Mouse (Mus musculus): Measurements from ENCODE around the gene Alkbh1. TPM values are rescaled to one million over a fixed set of nuclear protein-coding genes. Genes with fewer than 3 reads are reported as not detected.
"Not testable (repeated sequence)": the region's sequence is repeated elsewhere in the genome, so short reads cannot be mapped to it uniquely, and the experiment has no call there.

Gene Alkbh1
- polyA plus RNA-seq (2012; ENCODE audit: insufficient read depth, insufficient read length, missing spikeins): 3.7 and 4.3 TPM in 2 replicates

DNA sequence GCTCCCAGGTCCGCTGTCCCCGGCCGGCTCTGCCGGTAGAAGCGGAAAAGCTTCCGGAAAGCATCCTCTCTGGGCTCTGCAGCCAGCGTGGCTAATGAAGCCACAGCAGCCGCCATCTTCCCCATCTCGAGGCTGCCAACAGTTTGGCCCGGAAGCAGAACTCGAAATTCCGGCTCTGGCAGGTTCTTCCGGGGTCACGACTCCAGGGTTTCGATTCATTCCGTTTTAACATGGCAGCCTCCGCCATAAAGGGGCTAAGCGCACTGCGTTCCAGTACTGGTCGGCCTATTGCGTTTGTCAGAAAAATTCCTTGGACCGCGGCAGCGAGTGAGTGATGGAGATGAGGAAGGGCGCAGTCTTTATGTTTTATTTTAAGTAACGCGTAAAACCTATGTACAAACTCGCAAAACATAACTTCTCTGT lies at the start of gene Alkbh1, which contains the start of gene Slirp:
Gene Alkbh1 (minus strand): TSS at position 318 of the 423 bp plus-strand sequence.
Gene Slirp (plus strand): TSS at position 197 of the 423 bp plus-strand sequence.
- peak within 1 kb of the TSS; percentile 75 for H3K4me3 ChIP-seq (ENCODE audit: insufficient read depth, low read depth, low read length)
- peaks cover 3% of the 10 kb centered on the region; the same call in 1 of the 2 replicates for H3K4me1 ChIP-seq (ENCODE audit: control insufficient read depth, insufficient read depth, insufficient read length, low read length)
- H3K27ac ChIP-seq (replicated peaks; ENCODE audit: low read depth, low read length): 0 out of 2 replicates have a peak within 1 kb of the TSS, but pooled peaks have one; percentile 40

DNA sequence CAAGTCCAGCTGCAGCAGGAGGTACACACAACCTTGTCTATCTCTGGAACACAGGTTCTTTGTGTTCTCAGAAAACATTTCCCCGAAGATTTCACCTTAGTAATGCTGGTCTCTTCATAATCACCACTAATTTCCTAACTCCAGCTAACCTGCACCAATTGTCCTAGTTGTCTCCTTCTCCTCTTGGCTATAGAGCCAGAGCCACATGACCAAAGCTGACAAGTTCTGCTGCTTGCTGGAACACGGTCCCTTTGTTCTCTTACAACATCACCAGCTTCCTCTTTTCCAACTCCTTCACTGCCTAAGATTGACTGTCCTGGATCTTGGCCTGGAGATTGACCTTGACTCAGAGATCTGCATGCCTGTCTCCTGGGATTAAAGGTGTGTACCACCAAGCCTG lies 44.9 kb upstream of the Alkbh1 start:
- not testable (repeated sequence) for H3K4me1 ChIP-seq (ENCODE audit: control insufficient read depth, insufficient read depth, insufficient read length, low read length); H3K27ac ChIP-seq (replicated peaks; ENCODE audit: low read depth, low read length); H3K4me3 ChIP-seq (ENCODE audit: insufficient read depth, low read depth, low read length)

DNA sequence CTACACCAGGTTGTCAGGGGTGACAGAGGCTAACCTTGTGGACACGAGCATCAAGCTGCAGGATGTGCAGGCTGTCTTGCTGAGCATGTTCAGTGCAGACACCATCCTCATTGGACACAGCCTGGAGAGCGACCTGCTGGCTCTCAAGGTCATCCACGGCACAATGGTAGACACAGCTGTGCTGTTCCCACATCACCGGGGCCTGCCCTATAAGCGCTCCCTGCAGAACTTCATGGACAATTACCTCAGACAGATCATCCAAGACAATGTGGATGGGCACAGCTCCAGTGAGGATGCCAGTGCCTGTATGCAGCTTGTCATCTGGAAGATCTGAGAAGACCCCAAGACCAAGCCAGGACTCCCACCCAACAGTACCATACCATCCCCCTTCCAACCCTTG lies 38.7 kb upstream of the Alkbh1 start:
- not testable (repeated sequence) for H3K4me3 ChIP-seq (ENCODE audit: insufficient read depth, low read depth, low read length); H3K27ac ChIP-seq (replicated peaks; ENCODE audit: low read depth, low read length); H3K4me1 ChIP-seq (ENCODE audit: control insufficient read depth, insufficient read depth, insufficient read length, low read length)

DNA sequence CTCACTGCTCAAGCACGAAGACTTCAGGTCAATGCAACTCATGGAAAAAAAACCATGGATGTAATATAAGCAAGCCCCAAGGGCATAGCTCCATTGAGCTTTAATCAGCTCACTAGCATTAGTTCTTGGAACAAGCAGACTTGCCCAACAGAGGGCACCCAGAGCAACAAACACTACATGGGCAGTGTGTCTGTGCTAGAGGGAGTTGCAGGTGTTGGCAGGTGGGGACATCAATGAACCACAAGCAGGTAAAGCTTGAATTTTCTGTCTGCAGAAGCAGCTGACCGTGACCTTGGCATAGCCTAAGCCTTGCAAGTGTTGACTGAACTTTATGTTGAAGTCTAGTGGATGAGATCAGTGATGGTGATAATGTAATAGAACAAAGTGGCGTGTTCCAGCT lies 30.9 kb upstream of the Alkbh1 start:
- H3K4me1 ChIP-seq (ENCODE audit: control insufficient read depth, insufficient read depth, insufficient read length, low read length): no peaks in the 10 kb centered on the region

DNA sequence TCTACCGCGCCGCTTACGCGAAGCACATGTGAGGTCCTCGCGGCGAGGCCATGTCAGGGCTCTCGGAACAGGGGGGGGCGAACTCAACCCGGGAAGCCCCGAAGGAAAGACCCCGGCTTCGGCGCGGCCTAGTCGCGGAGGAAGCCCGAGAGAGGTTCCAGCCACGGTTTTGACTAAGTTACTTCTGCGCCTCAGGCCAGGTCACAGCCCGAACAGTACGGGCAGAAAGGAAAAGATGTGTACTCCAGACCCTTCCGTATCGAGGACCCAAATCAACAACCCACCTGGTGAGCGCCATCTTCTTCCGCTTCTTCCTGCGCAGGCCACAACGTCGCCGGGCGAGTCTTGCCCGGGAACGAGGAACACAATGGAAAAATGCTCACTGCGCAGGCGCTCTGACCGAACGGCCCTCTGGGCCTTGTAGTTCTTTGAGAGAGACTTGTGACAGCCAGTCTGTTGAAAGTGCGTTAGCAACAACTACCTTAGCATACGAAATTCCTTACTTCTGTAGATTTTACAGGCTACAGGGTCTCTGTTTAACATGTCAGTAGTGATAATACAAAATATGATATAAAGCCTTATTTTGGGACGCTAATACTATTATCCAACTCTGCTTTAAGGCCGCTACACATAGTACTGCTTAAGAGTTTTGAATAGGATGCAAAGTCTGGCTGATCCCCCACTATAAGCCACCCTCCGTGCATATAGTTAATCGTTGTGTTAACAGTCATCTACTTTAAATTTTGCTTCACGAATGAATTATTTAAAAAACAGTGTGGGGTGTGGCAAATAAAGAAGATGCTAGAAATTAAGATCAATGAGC lies 28.4 kb upstream of the Alkbh1 start, which contains the start of gene Snw1:
Gene Snw1 (minus strand): TSS at position 311 of the 823 bp plus-strand sequence.
- Histone ChIP-seq H3K4me3 (ENCODE audit: insufficient read depth, low read depth, low read length) (peak within 1 kb of the TSS; percentile 80), H3K4me1 (ENCODE audit: control insufficient read depth, insufficient read depth, insufficient read length, low read length) (no peaks in the 10 kb centered on the region), H3K27ac (replicated peaks; ENCODE audit: low read depth, low read length) (peak within 1 kb of the TSS; percentile 83)

More for the DNA sequence above, 30.9 kb upstream of the Alkbh1 start:
- Histone ChIP-seq H3K4me3 (ENCODE audit: insufficient read depth, low read depth, low read length) (no peak overlapping the region), H3K27ac (replicated peaks; ENCODE audit: low read depth, low read length) (no peak overlapping the region)

DNA sequence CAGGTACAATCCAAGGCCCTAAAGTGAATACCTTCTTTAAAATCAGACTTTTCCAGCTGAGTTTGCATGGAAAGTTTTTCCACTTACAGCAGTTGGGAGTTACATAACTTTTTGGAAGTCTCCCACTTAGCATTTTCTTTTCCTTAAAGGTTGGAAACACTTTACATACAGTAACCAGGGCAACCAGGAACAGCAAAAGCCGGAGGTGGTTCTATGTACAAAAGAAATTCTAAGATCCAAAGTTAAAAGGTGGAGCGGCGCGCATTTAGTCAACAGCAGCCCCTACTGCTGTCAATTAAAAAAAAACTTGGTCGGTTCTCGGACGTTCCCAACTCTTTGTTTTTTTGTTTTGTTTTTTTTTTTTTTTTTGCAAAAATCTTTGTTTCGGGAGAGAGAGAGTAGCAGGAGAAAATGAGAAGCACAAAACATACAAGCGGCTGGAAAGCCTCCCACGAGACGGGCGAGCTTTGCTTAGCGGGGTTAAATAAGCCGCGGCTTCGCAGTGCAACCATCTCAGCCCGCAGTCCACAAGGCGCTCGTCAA lies 27.7 kb upstream of the Alkbh1 start:
- H3K4me3 ChIP-seq (ENCODE audit: insufficient read depth, low read depth, low read length): peak overlapping the region; percentile 80
- H3K27ac ChIP-seq (replicated peaks; ENCODE audit: low read depth, low read length): peak overlapping the region; percentile 83
- no peaks in the 10 kb centered on the region for H3K4me1 ChIP-seq (ENCODE audit: control insufficient read depth, insufficient read depth, insufficient read length, low read length)

DNA sequence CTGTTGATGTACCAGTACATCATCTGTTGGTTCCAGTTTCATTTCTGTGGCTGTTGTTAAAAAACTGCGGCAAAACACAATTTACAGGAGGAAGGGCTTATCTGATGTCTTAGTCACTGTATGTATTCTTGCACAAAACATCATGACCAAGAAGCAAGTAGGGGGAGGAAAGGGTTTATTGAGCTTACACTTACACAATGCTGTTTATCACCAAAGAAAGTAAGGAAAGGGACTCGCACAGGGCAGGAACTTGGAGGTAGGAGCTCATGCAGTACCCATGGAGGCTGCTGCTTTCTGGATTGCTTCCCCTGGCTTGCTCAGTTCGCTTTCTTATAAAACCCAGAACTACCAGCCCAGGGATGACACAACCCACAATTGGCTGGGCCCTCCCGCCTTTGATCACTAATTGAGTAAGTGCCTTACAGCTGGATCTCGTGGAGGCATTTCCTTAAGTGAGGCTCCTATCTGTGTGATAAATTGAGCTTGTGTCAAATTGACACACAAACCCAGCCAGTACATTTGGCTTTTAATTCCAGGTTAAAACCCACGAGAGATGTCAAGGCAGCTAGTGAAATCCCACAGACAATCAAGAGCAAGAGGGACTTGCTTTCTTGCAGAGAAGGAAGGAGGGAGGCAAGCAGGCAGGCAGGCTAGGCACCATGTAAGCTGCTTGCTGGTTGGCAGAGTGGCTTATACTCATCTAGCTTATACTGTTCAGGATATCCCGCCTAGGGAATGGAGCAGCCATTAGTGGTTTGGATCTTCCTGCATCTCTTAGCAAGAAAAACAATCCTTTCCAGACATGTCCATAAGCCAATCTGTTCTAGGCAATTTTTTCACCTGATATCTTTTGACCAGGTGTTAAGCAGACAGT lies 26.7 kb upstream of the Alkbh1 start:
- H3K27ac ChIP-seq (replicated peaks; ENCODE audit: low read depth, low read length): no peak overlapping the region
- H3K4me3 ChIP-seq (ENCODE audit: insufficient read depth, low read depth, low read length): no peak overlapping the region; the same call in 1 of the 2 replicates
- no peaks in the 10 kb centered on the region for H3K4me1 ChIP-seq (ENCODE audit: control insufficient read depth, insufficient read depth, insufficient read length, low read length)

DNA sequence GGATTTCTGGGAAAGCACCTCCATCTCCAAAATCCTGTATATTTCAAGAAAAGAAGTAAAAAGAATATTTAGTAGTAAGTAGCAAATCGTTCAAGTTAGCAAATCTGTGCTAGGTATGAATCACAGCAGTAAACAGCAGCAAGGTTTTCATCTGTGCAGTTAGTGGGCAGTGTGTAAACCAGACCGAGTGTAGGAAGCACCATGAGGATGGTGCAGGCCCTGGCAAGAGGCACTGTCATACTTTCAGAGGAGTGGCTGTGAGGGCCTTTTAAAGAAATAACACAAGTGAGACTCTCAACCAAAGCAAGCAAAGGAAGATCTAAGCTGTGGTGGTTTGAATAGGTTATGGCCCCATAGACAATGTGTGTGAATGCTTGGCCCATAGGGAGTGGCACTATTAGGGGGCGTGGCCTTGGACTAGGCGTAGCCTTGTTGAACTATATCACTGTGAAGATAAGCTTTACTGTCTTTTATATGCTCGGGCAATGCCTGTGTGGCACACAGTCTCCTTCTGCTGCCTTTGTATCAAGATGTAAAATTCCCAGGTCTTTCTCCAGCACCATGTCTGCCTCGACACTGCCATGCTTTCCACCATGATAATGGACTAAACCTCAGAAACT lies 21.0 kb upstream of the Alkbh1 start:
- no peak overlapping the region for H3K4me3 ChIP-seq (ENCODE audit: insufficient read depth, low read depth, low read length)
- no peak overlapping the region for H3K27ac ChIP-seq (replicated peaks; ENCODE audit: low read depth, low read length)
- no peaks in the 10 kb centered on the region for H3K4me1 ChIP-seq (ENCODE audit: control insufficient read depth, insufficient read depth, insufficient read length, low read length)

DNA sequence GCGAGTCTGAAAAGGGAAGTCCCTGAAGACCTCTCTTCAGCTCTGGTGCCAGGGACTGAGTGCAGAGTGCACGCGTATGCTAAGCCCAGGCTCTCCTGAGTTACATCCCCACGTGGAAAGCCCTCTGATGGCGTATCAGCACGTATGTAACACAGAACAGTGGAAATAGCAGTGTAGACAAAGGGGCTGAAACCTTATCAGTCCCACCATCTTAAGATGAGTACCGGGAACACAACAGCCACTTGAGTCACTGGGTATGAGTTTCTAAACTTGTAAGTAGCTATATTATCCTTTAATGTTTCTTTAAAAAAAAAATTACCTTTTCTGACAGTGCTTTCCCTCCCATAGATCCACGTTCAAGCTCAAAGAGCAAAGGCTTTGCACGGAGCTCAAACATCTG lies 5.6 kb upstream of the Alkbh1 start:
- Histone ChIP-seq H3K4me3 (ENCODE audit: insufficient read depth, low read depth, low read length) (no peak overlapping the region), H3K27ac (replicated peaks; ENCODE audit: low read depth, low read length) (no peak overlapping the region), H3K4me1 (ENCODE audit: control insufficient read depth, insufficient read depth, insufficient read length, low read length) (0 out of 2 replicates have a peak, but pooled peaks cover 1% of the 10 kb centered on the region)

DNA sequence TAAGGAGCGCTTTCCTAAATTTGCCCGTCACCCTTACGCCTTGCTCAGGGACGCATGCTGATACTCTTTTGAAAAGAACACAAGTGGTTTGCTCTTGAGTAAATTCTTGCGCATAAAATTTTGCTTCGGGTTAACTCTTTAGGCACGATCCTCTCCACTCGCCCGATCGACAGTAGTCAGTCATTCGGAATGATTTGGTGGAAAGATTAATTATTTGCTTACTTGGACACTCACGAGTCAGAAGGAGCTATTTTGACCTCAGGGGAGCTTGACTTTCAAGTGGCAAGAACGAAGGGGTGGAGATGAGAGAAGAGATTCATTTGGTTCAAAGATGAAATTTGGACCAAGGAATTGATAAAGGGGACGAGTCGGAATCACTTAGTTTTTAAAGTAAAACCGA lies 394 bp upstream of the Alkbh1 start:
- no peak overlapping the region for H3K27ac ChIP-seq (replicated peaks; ENCODE audit: low read depth, low read length)
- peaks cover 3% of the 10 kb centered on the region; the same call in 1 of the 2 replicates for H3K4me1 ChIP-seq (ENCODE audit: control insufficient read depth, insufficient read depth, insufficient read length, low read length)
- peak overlapping the region; percentile 60 for H3K4me3 ChIP-seq (ENCODE audit: insufficient read depth, low read depth, low read length)

DNA sequence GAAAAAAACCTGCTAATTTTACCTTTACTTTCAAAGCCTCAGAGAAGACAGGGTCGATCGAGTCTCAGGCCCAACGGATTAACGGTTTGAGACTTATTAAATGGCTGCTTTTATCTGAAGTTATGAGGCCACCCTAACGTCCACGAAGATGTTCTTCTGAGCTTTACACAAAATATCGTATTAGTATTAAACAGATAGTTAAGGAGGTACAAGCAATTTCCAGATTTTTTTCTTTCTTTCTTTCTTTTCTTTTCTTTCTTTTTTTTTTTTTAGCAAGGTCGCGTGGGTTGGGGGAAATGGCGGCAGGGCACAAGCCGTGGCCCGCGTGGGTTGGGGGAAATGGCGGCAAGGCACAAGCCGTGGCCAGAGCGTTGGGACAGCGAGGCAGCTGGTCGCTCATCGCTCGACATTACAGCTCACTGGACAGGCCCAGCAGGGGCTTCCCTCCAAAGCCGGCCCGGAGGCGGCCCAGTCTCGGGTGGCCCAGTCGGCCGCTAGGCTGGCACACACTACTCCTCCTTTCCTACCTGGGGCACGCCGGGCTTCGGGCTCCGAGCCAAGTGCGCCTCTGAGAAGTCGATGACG lies 610 bp downstream of the Alkbh1 start:
- Histone ChIP-seq H3K4me1 (ENCODE audit: control insufficient read depth, insufficient read depth, insufficient read length, low read length) (peaks cover 3% of the 10 kb centered on the region; the same call in 1 of the 2 replicates), H3K27ac (replicated peaks; ENCODE audit: low read depth, low read length) (0 out of 2 replicates have a peak overlapping the region, but pooled peaks have one; percentile 32), H3K4me3 (ENCODE audit: insufficient read depth, low read depth, low read length) (peak overlapping the region; percentile 75)

DNA sequence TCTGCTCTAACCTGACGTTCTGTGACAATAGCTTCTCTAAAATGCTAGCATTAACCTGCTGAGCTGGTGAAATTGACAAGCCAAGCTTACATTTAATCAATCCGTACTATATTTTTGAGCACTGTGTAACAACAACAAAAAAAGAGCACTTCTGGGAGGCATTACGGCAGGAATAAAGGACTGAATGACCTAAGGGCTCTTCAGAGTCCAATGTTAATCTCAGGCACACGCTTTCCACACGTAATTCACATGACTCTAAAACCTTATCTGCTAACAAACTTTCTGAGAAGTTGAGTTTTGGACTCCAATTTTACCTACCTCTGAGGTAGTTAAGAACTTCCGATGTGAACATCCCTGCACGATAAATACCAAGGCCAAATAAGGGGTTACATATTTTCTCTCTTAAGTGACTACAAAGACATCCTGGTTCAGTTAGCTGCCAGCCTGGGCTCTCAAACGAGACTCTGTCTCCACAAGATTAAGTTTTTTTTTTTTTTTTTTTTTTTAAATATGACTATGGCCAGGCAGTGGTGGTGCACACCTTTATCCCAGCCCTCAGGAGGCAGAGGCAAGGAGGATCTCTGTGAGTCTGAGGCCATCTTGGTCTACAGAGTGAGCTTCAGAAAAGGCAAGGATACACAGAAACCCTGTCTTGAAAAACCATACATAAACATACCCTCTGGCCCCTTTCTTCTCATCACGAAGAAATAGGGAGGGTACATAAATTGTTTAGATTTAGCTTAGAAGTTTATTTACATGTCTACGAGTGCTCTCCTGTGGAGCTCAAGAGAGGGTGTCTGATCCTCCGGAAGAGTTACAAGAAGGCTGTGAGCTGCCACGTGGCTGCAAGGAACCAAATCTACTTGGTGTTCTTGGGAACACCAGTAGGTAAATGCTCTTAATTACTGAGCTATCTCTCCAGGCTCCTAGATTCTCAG lies 1.4 kb downstream of the Alkbh1 start:
- Histone ChIP-seq H3K4me3 (ENCODE audit: insufficient read depth, low read depth, low read length) (peak overlapping the region; percentile 75), H3K27ac (replicated peaks; ENCODE audit: low read depth, low read length) (no peak overlapping the region), H3K4me1 (ENCODE audit: control insufficient read depth, insufficient read depth, insufficient read length, low read length) (peaks cover 3% of the 10 kb centered on the region; the same call in 1 of the 2 replicates)

DNA sequence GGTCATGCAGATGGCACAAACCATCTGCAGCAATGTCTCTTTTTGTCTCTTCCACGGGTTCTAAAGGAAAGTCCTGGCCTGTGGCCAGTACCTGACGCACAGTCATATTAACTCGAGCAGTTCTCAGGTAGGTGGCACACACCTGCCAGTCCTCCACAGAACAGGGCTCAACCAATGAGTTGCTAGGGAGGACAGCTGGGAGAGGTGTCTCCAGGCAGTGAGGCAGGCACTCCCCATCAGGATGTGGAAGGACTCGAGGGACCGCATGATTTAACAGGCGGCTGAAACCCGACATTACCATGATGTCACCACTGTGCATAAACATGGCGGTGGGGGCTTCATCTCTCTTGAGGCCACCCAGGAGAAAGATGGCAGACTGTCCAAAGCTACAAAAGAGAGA lies 14.9 kb downstream of the Alkbh1 start:
- H3K27ac ChIP-seq (replicated peaks; ENCODE audit: low read depth, low read length): no peak overlapping the region
- no peak overlapping the region for H3K4me3 ChIP-seq (ENCODE audit: insufficient read depth, low read depth, low read length)
- no peaks in the 10 kb centered on the region for H3K4me1 ChIP-seq (ENCODE audit: control insufficient read depth, insufficient read depth, insufficient read length, low read length)
